Mouse (Mus musculus): ENCODE results near the gene Lcn10. TPM values are rescaled to one million over a fixed set of nuclear protein-coding genes. Genes with fewer than 3 reads are reported as not detected.

Gene Lcn10
- polyA plus RNA-seq, 1 experiment = not detected

DNA sequence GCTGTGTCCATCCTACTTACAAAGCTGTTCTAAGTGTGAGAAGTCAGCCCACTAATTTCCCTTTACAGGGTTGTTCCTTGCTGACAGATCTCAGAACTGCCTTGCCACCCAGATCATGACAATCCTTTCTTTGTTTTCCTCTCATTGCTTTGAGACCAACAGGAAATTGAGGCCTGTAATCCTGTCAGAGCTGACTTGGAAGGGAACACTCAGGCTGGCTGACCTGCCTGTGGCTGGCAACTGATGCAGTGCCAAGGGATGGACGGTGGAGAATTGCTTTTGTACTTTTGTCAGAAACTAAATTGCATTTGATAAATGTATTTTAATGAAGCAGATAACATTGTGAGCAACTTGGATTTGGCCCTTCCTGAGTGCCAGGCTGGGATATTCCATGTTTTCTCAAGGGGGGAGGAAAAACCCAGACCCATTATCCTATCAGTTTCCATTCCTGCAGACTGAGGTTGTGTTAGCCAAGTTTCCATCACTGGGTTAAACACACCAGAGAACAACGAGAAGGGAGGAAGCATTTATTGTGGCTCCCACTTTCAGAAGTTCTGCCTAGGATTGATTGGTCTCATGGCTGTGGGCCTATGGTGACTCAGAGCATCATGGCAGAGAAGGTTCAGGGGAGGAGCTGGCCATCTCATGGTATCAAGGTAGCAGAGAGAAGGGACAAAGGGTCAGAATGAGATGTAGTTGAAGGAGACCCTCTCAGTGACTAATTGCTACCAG, 50.8 kb downstream of the Lcn10 start:
- H3K4me3 ChIP-seq (ENCODE audit: insufficient read depth, low read depth, low read length) = no peak overlapping the region
- 18% methylated on average over 2 of the region's 2 CpGs for WGBS
- no peaks in the 10 kb centered on the region for H3K4me1 ChIP-seq (ENCODE audit: control insufficient read depth, insufficient read depth, low read length)
- TF ChIP-seq POLR2A (IDR thresholded peaks at IDR 0.05; ENCODE audit: low read depth, low read length) = no peak
- TF ChIP-seq CTCF (conservative IDR thresholded peaks at IDR 0.05; ENCODE audit: insufficient read depth, insufficient read length, low read depth, low read length) = no peak
- H3K36me3 ChIP-seq (ENCODE audit: control insufficient read depth, insufficient read depth, low read length) = no peaks in the 10 kb centered on the region
- no peaks in the 10 kb centered on the region for H3K27me3 ChIP-seq (replicated peaks; ENCODE audit: control insufficient read depth, insufficient read depth, low read length)
- H3K27ac ChIP-seq (ENCODE audit: insufficient read depth, low read depth, low read length) = no peak overlapping the region
- DNase-seq = no peak

Other genes starting within 250 kb of the Lcn10 start
- 104 and 130 TPM in 2 replicates for gene Clic3, start 225.9 kb upstream of the Lcn10 start, polyA plus RNA-seq (2012; rRNA removed)
- gene Paxx, start 221.6 kb upstream of the Lcn10 start, polyA plus RNA-seq (2012; rRNA removed) = 49.0 and 53.2 TPM in 2 replicates
- gene Ptgds, start 212.7 kb upstream of the Lcn10 start, polyA plus RNA-seq (2012; rRNA removed) = 47.2 and 51.6 TPM in 2 replicates
- 0.18 TPM in 1 of 2 replicates, not detected in the other for gene Lcn12, start 188.8 kb upstream of the Lcn10 start, polyA plus RNA-seq (2012; rRNA removed)
- gene Fbxw5, start 182.0 kb upstream of the Lcn10 start, polyA plus RNA-seq (2012; rRNA removed) = 39.6 and 48.4 TPM in 2 replicates
- gene C8g, start 181.0 kb upstream of the Lcn10 start, polyA plus RNA-seq (2012; rRNA removed) = 20.6 and 22.0 TPM in 2 replicates
- 14.8 and 15.3 TPM in 2 replicates for gene Traf2, start 135.8 kb upstream of the Lcn10 start, polyA plus RNA-seq (2012; rRNA removed)
- gene Edf1, start 124.9 kb upstream of the Lcn10 start, polyA plus RNA-seq (2012; rRNA removed) = 195 and 198 TPM in 2 replicates
- gene Mamdc4, start 107.9 kb upstream of the Lcn10 start, polyA plus RNA-seq (2012; rRNA removed) = 1.3 and 2.3 TPM in 2 replicates
- gene Phpt1, start 107.5 kb upstream of the Lcn10 start, polyA plus RNA-seq (2012; rRNA removed) = 74.9 and 92.3 TPM in 2 replicates
- gene Ajm1, start 101.0 kb upstream of the Lcn10 start, polyA plus RNA-seq (2012; rRNA removed) = 0.36 and 0.62 TPM in 2 replicates
- gene Rabl6, start 74.2 kb upstream of the Lcn10 start, polyA plus RNA-seq (2012; rRNA removed) = 53.8 and 58.9 TPM in 2 replicates
- gene Ccdc183, start 65.0 kb upstream of the Lcn10 start, polyA plus RNA-seq (2012; rRNA removed) = 0.03 TPM in 1 of 2 replicates, not detected in the other
- 37.7 and 43.2 TPM in 2 replicates for gene Tmem141, start 60.7 kb upstream of the Lcn10 start, polyA plus RNA-seq (2012; rRNA removed)
- gene Fcna, start 54.7 kb upstream of the Lcn10 start, polyA plus RNA-seq (2012; rRNA removed) = 1.7 and 3.4 TPM in 2 replicates
- not detected in 2 replicates for gene Lcn8, start 29.6 kb upstream of the Lcn10 start, polyA plus RNA-seq (2012; rRNA removed)
- gene Lcn5, start 24.8 kb upstream of the Lcn10 start, polyA plus RNA-seq (2012; rRNA removed) = not detected in 2 replicates
- not detected in 2 replicates for gene Lcn6, start 5.9 kb upstream of the Lcn10 start, polyA plus RNA-seq (2012; rRNA removed)
- gene Obp2a, start 17.3 kb downstream of the Lcn10 start, polyA plus RNA-seq (2012; rRNA removed) = not detected in 2 replicates
- gene Bmyc, start 24.0 kb downstream of the Lcn10 start, polyA plus RNA-seq (2012; rRNA removed) = 14.0 and 14.2 TPM in 2 replicates
- gene Obp2b, start 54.3 kb downstream of the Lcn10 start, polyA plus RNA-seq (2012; rRNA removed) = not detected in 2 replicates
- not detected in 2 replicates for gene Lcn3, start 82.8 kb downstream of the Lcn10 start, polyA plus RNA-seq (2012; rRNA removed)
- gene Lcn11, start 94.3 kb downstream of the Lcn10 start, polyA plus RNA-seq (2012; rRNA removed) = not detected in 2 replicates
- not detected in 2 replicates for gene Gm13539, start 99.5 kb downstream of the Lcn10 start, polyA plus RNA-seq (2012; rRNA removed)
- gene Glt6d1, start 133.1 kb downstream of the Lcn10 start, polyA plus RNA-seq (2012; rRNA removed) = not detected in 2 replicates
- gene Lcn9, start 140.4 kb downstream of the Lcn10 start, polyA plus RNA-seq (2012; rRNA removed) = not detected in 2 replicates
- 0.06 TPM in 1 of 2 replicates, not detected in the other for gene Sohlh1, start 164.5 kb downstream of the Lcn10 start, polyA plus RNA-seq (2012; rRNA removed)
- gene Kcnt1, start 181.0 kb downstream of the Lcn10 start, polyA plus RNA-seq (2012; rRNA removed) = 36.1 and 47.1 TPM in 2 replicates

All from kidney, adult 2 months (tissue).